ENCODE assay signal across 19 mouse cellular contexts in genomic region chr1:153910423-153910822, GRCm38 (mm10). TPM values are rescaled to one million over a fixed set of nuclear protein-coding genes. Genes with fewer than 3 reads are reported as not detected.
DNase-seq lines count a peak whose midpoint lies in the region; ATAC-seq and TF ChIP-seq lines count a peak whose summit lies in the region.
"Had no signal": no experiment of that assay in that cellular context is flagged by ENCODE, and none has a peak within 500 bp of the region (broad histone marks: within the 10 kb centered on the region; RNA-seq: fewer than 3 reads in every experiment).

No protein-coding gene starts in this region.

- no peaks in the 10 kb centered on the region for H3K4me1 ChIP-seq in hindbrain, embryonic 15.5 days (replicated peaks)
- no peaks in the 10 kb centered on the region for H3K4me1 ChIP-seq in hindbrain, embryonic 10.5 days (replicated peaks)
- H3K4me1 ChIP-seq in liver, adult 2 months (ENCODE audit: control insufficient read depth, insufficient read depth, low read length) = peaks cover 2% of the 10 kb centered on the region; the same call in 1 of the 2 replicates
- H3K4me1 ChIP-seq: limb, embryonic 13.5 days; neural tube, embryonic 12.5 days had no signal

- no peak for ATAC-seq in hindbrain, embryonic 15.5 days (ENCODE audit: low FRiP score, low read depth)
- peak; percentile 75 for ATAC-seq in granulocyte monocyte progenitor cell, adult 5-6 weeks (replicated peaks; ENCODE audit: poor library complexity, severe bottlenecking)
- ATAC-seq in megakaryocyte progenitor cell, adult 5-6 weeks (replicated peaks; ENCODE audit: poor library complexity) = peak; percentile 49
- ATAC-seq: forebrain, embryonic 14.5 days had no signal

- H3K4me2 ChIP-seq in hindbrain, embryonic 15.5 days = no peak overlapping the region
- H3K4me2 ChIP-seq: limb, embryonic 13.5 days; neural tube, embryonic 12.5 days had no signal

- 0 out of 2 replicates have a peak overlapping the region, but pooled peaks have one; percentile 5 for H3K27ac ChIP-seq in hindbrain, embryonic 15.5 days (replicated peaks)
- H3K27ac ChIP-seq in hindbrain, embryonic 10.5 days = no peak overlapping the region
- H3K27ac ChIP-seq in liver, adult 2 months (replicated peaks; ENCODE audit: insufficient read depth, low read depth, low read length) = 0 out of 2 replicates have a peak overlapping the region, but pooled peaks have one; percentile 0
- H3K27ac ChIP-seq: limb, embryonic 13.5 days; neural tube, embryonic 12.5 days had no signal

- no peak overlapping the region for H3K4me3 ChIP-seq in hindbrain, embryonic 15.5 days
- no peak overlapping the region for H3K4me3 ChIP-seq in hindbrain, embryonic 10.5 days
- no peak overlapping the region for H3K4me3 ChIP-seq in liver, adult 2 months (ENCODE audit: insufficient read depth, low read depth, low read length)
- H3K4me3 ChIP-seq: limb, embryonic 13.5 days; neural tube, embryonic 12.5 days had no signal

- no peak for DNase-seq in hindbrain, embryonic 10.5 days (ENCODE audit: low spot score)
- DNase-seq in liver, adult 2 months (ENCODE audit: extremely low read depth, low read depth, low spot score) = peak; percentile 51
- DNase-seq in liver = no peak
- no peak for DNase-seq in right cerebral cortex, postnatal 4 days
- DNase-seq in right cerebral cortex, postnatal 14 days = no peak
- DNase-seq: cerebellum, adult 18-20 months; lung, postnatal 36 days; right cerebral cortex, postnatal 25 days had no signal

- TF ChIP-seq POLR2A in liver, adult 2 months (IDR thresholded peaks at IDR 0.05; ENCODE audit: extremely low read depth, insufficient read depth, low read length) = no peak

- no peak for TF ChIP-seq CTCF in liver, adult 2 months (IDR thresholded peaks at IDR 0.05; ENCODE audit: low read depth, low read length)

- H3K79me2 ChIP-seq in liver, adult 2 months (ENCODE audit: control insufficient read depth, insufficient read depth, low read length) = no peaks in the 10 kb centered on the region

- 93% methylated on average over 5 of the region's 5 CpGs for WGBS in hindbrain, embryonic 15.5 days
- WGBS in hindbrain, embryonic 10.5 days = 90% methylated on average over 5 of the region's 5 CpGs
- WGBS in liver, adult 2 months = 72% methylated on average over 5 of the region's 5 CpGs

- no peaks in the 10 kb centered on the region for H3K9me3 ChIP-seq in hindbrain, embryonic 15.5 days
- H3K9me3 ChIP-seq in hindbrain, embryonic 10.5 days = no peaks in the 10 kb centered on the region
- H3K9me3 ChIP-seq: limb, embryonic 13.5 days; neural tube, embryonic 12.5 days had no signal

- no peak overlapping the region for H3K9ac ChIP-seq in hindbrain, embryonic 15.5 days
- H3K9ac ChIP-seq in liver, adult 2 months (ENCODE audit: low read depth, low read length) = no peak overlapping the region
- H3K9ac ChIP-seq: limb, embryonic 13.5 days; neural tube, embryonic 12.5 days had no signal

- H3K36me3 ChIP-seq in hindbrain, embryonic 15.5 days = peaks cover 51% of the 10 kb centered on the region
- peaks cover 64% of the 10 kb centered on the region for H3K36me3 ChIP-seq in hindbrain, embryonic 10.5 days
- H3K36me3 ChIP-seq in liver, adult 2 months (ENCODE audit: control insufficient read depth, insufficient read depth, low read length) = peaks cover 38% of the 10 kb centered on the region

- no peaks in the 10 kb centered on the region for H3K27me3 ChIP-seq in hindbrain, embryonic 15.5 days
- no peaks in the 10 kb centered on the region for H3K27me3 ChIP-seq in hindbrain, embryonic 10.5 days (ENCODE audit: insufficient read depth, poor library complexity, severe bottlenecking)
- no peaks in the 10 kb centered on the region for H3K27me3 ChIP-seq in liver, adult 2 months (ENCODE audit: control insufficient read depth, insufficient read depth, low read length)
- H3K27me3 ChIP-seq: limb, embryonic 13.5 days; neural tube, embryonic 12.5 days had no signal

RNA-seq across cellular contexts. Expression of gene Teddm2, which starts 10.4 kb away (rescaled TPM):
- polyA plus RNA-seq in hindbrain, embryonic 15.5 days (2015; fragmentation: Nextera tagmentation; extraction: Ambion mirVana) = 1.6 TPM in 2 replicates
- 0.46 and 0.56 TPM in 2 replicates for polyA plus RNA-seq in hindbrain, embryonic 10.5 days (2016; fragmentation: Nextera tagmentation; extraction: Ambion mirVana)
- total RNA-seq in liver, adult 2 months (2014; rRNA removed) = 0.20 and 0.83 TPM in 2 replicates
- polyA plus RNA-seq in liver, adult 2 months (2012; rRNA removed) = 0.37 and 0.80 TPM in 2 replicates
- total RNA-seq in granulocyte monocyte progenitor cell, adult 5-6 weeks (2014; fragmentation: Nextera tagmentation) = 0.11 TPM in 1 of 2 replicates, not detected in the other
- not detected in 2 replicates for total RNA-seq in granulocyte monocyte progenitor cell, adult 5-6 weeks (2017)
- total RNA-seq in megakaryocyte progenitor cell, adult 5-6 weeks (2015) = 0.05 and 0.10 TPM in 2 replicates
- 0.24 TPM in 1 of 2 replicates, not detected in the other for total RNA-seq in megakaryocyte progenitor cell, adult 5-6 weeks (2017)

RNA-seq across cellular contexts. Expression of gene Glul, which starts 10.7 kb away (rescaled TPM):
- polyA plus RNA-seq in hindbrain, embryonic 15.5 days (2015; fragmentation: Nextera tagmentation; extraction: Ambion mirVana) = 214 and 219 TPM in 2 replicates
- polyA plus RNA-seq in hindbrain, embryonic 10.5 days (2016; fragmentation: Nextera tagmentation; extraction: Ambion mirVana) = 128 and 133 TPM in 2 replicates
- 370 and 719 TPM in 2 replicates for total RNA-seq in liver, adult 2 months (2014; rRNA removed)
- polyA plus RNA-seq in liver, adult 2 months (2012; rRNA removed) = 620 and 776 TPM in 2 replicates
- total RNA-seq in granulocyte monocyte progenitor cell, adult 5-6 weeks (2014; fragmentation: Nextera tagmentation) = 60.4 and 67.3 TPM in 2 replicates
- total RNA-seq in granulocyte monocyte progenitor cell, adult 5-6 weeks (2017) = 50.7 and 59.0 TPM in 2 replicates
- total RNA-seq in megakaryocyte progenitor cell, adult 5-6 weeks (2015) = 32.1 and 35.2 TPM in 2 replicates
- 46.2 and 55.2 TPM in 2 replicates for total RNA-seq in megakaryocyte progenitor cell, adult 5-6 weeks (2017)

RNA-seq across cellular contexts. Expression of gene Teddm1a, which starts 18.9 kb away (rescaled TPM):
- not detected in 2 replicates for polyA plus RNA-seq in hindbrain, embryonic 15.5 days (2015; fragmentation: Nextera tagmentation; extraction: Ambion mirVana)
- not detected in 2 replicates for polyA plus RNA-seq in hindbrain, embryonic 10.5 days (2016; fragmentation: Nextera tagmentation; extraction: Ambion mirVana)
- total RNA-seq in liver, adult 2 months (2014; rRNA removed) = not detected in 2 replicates
- not detected in 2 replicates for polyA plus RNA-seq in liver, adult 2 months (2012; rRNA removed)
- not detected in 2 replicates for total RNA-seq in granulocyte monocyte progenitor cell, adult 5-6 weeks (2014; fragmentation: Nextera tagmentation)
- total RNA-seq in granulocyte monocyte progenitor cell, adult 5-6 weeks (2017) = not detected in 2 replicates
- total RNA-seq in megakaryocyte progenitor cell, adult 5-6 weeks (2015) = not detected in 2 replicates
- total RNA-seq in megakaryocyte progenitor cell, adult 5-6 weeks (2017) = not detected in 2 replicates
- total RNA-seq: gastrocnemius, adult 18-20 months; heart, adult 8-10 months; layer of hippocampus, adult 8-10 months; left cerebral cortex, adult 8-10 months had no signal
- polyA plus RNA-seq: forebrain, embryonic 14.5 days; heart, postnatal 0 days; neural tube, embryonic 12.5 days had no signal

RNA-seq across cellular contexts. Expression of gene Teddm1b, which starts 36.3 kb away (rescaled TPM):
- 0.45 and 1.0 TPM in 2 replicates for polyA plus RNA-seq in hindbrain, embryonic 15.5 days (2015; fragmentation: Nextera tagmentation; extraction: Ambion mirVana)
- 0.56 and 0.58 TPM in 2 replicates for polyA plus RNA-seq in hindbrain, embryonic 10.5 days (2016; fragmentation: Nextera tagmentation; extraction: Ambion mirVana)
- total RNA-seq in liver, adult 2 months (2014; rRNA removed) = 0.07 and 0.09 TPM in 2 replicates
- polyA plus RNA-seq in liver, adult 2 months (2012; rRNA removed) = 0.10 TPM in 2 replicates
- total RNA-seq in granulocyte monocyte progenitor cell, adult 5-6 weeks (2014; fragmentation: Nextera tagmentation) = not detected in 2 replicates
- not detected in 2 replicates for total RNA-seq in granulocyte monocyte progenitor cell, adult 5-6 weeks (2017)
- not detected in 2 replicates for total RNA-seq in megakaryocyte progenitor cell, adult 5-6 weeks (2015)
- not detected in 2 replicates for total RNA-seq in megakaryocyte progenitor cell, adult 5-6 weeks (2017)
- total RNA-seq: gastrocnemius, adult 18-20 months; heart, adult 8-10 months; layer of hippocampus, adult 8-10 months; left cerebral cortex, adult 8-10 months had no signal
